Mouse (Mus musculus) hindbrain, postnatal 0 days (tissue): ENCODE measurements at regions not wholly inside any gene's neighbourhood (a gene's known extent, or its start where the extent isn't known, plus 50 kb on each side); places are given as distances from the start of the nearest gene placed in this dataset.
A peak's percentile ranks its signal among the peaks of the same experiment; 100 is the strongest.

Source experiments
- ATAC-seq: fragments of 200-750 bp; cut with Nextera tagmentation; 2 replicates; pipeline ENCODE4 v1.8.0; 2017; ENCODE audit warnings: mild to moderate bottlenecking, moderate TSS enrichment, moderate library complexity
- DNase-seq: peaks from one replicate; pipeline ENCODE4 v3.0.0-alpha.2; 2015; ENCODE audit warnings: low spot score
- H3K27ac ChIP-seq: fragments of 300-500 bp; sonication (generic); 2 replicates; pipeline ENCODE4 v1.5.1; 2014; ENCODE audit warnings: mild to moderate bottlenecking
- H3K27me3 ChIP-seq: fragments of 300-500 bp; sonication (generic); 2 replicates; pipeline ENCODE4 v1.6.1; 2014; ENCODE audit warnings: low read length, mixed read lengths; ENCODE audit not compliant: insufficient read depth
- H3K36me3 ChIP-seq: fragments of 300-500 bp; sonication (generic); 2 replicates; pipeline ENCODE4 v1.6.1; 2014; ENCODE audit warnings: low read length, mixed read lengths; ENCODE audit not compliant: insufficient read depth
- H3K4me1 ChIP-seq: fragments of 300-500 bp; sonication (generic); 2 replicates; pipeline ENCODE4 v1.6.1; 2014; ENCODE audit warnings: antibody characterized with exemption, low read length, mixed read lengths; ENCODE audit not compliant: insufficient read depth
- H3K4me2 ChIP-seq: fragments of 300-500 bp; sonication (generic); 2 replicates; pipeline ENCODE4 v1.6.1; 2014; ENCODE audit warnings: low read depth, mild to moderate bottlenecking, low read length, moderate library complexity, mixed read lengths
- H3K4me3 ChIP-seq: fragments of 300-500 bp; sonication (generic); 2 replicates; pipeline ENCODE4 v1.5.1; 2014; ENCODE audit warnings: low read length
- H3K9ac ChIP-seq: fragments of 300-500 bp; sonication (generic); replicated peaks from 2 replicates; pipeline ENCODE4 v1.6.1; 2014; ENCODE audit warnings: mild to moderate bottlenecking, low read length, moderate library complexity, mixed read lengths
- H3K9me3 ChIP-seq: fragments of 300-500 bp; sonication (generic); 2 replicates; pipeline ENCODE4 v1.6.1; 2016; ENCODE audit warnings: low read length, mixed read lengths
- CTCF ChIP-seq: IDR thresholded peaks from 2 replicates; pipeline ENCODE4 v1.5.1; 2016; ENCODE audit warnings: antibody characterized with exemption, control low read depth, low read depth
- WGBS: fragments of 180-500 bp; shearing (Covaris S2); extraction: QIAGEN DNeasy Blood & Tissue Kit; methylation state at CpG from one replicate; pipeline ENCODE4 v1.1.7; 2014; 5-methylcytosine and 5-hydroxymethylcytosine counted together

- no peak overlapping the region for H3K9ac ChIP-seq
- H3K9me3 ChIP-seq: no peaks in the 10 kb centered on the region
- H3K4me2 ChIP-seq: no peak overlapping the region
- DNase-seq (no peak), ATAC-seq (no peak)
- TF ChIP-seq CTCF: no peak
- H3K36me3 ChIP-seq: no peaks in the 10 kb centered on the region
- no peaks in the 10 kb centered on the region for H3K4me1 ChIP-seq
- no peak overlapping the region for H3K27ac ChIP-seq
- no peaks in the 10 kb centered on the region for H3K27me3 ChIP-seq
- 39% methylated on average over 2 of the region's 2 CpGs for WGBS
- H3K4me3 ChIP-seq: no peak overlapping the region
Measured at GRCm38 (mm10) chr6:25442096-25442495, 248.4 kb downstream of the Gpr37 start.

GRCm38 (mm10) chr6:25437875-25438274 is 252.7 kb downstream of the Gpr37 start:
- Histone ChIP-seq H3K4me2 (no peak overlapping the region), H3K4me1 (no peaks in the 10 kb centered on the region), H3K27me3 (no peaks in the 10 kb centered on the region), H3K36me3 (no peaks in the 10 kb centered on the region), H3K9ac (no peak overlapping the region), H3K27ac (no peak overlapping the region), H3K4me3 (no peak overlapping the region), H3K9me3 (no peaks in the 10 kb centered on the region)
- TF ChIP-seq CTCF: no peak
- 26% methylated on average over 2 of the region's 2 CpGs for WGBS
- DNase-seq (peak; percentile 5), ATAC-seq (0 out of 2 replicates have a peak, but pooled peaks have one; percentile 47)

GRCm38 (mm10) chr6:25429047-25429446 is 261.5 kb downstream of the Gpr37 start:
- no peak for TF ChIP-seq CTCF
- DNase-seq (no peak), ATAC-seq (no peak)
- WGBS: 90% methylated on average over 4 of the region's 4 CpGs
- Histone ChIP-seq H3K27ac (no peak overlapping the region), H3K9ac (no peak overlapping the region), H3K27me3 (no peaks in the 10 kb centered on the region), H3K9me3 (no peaks in the 10 kb centered on the region), H3K36me3 (no peaks in the 10 kb centered on the region), H3K4me2 (no peak overlapping the region), H3K4me1 (no peaks in the 10 kb centered on the region), H3K4me3 (no peak overlapping the region)

- no peaks in the 10 kb centered on the region for H3K27me3 ChIP-seq
- no peak overlapping the region for H3K4me3 ChIP-seq
- no peak for ATAC-seq
- H3K27ac ChIP-seq: no peak overlapping the region
- H3K4me1 ChIP-seq: no peaks in the 10 kb centered on the region
- WGBS: 81% methylated on average over 2 of the region's 2 CpGs
- H3K9ac ChIP-seq: no peak overlapping the region
- no peak for TF ChIP-seq CTCF
- H3K9me3 ChIP-seq: no peaks in the 10 kb centered on the region
- DNase-seq: peak; percentile 2
- no peak overlapping the region for H3K4me2 ChIP-seq
- no peaks in the 10 kb centered on the region for H3K36me3 ChIP-seq
Measured at GRCm38 (mm10) chr6:25418820-25419219, 271.7 kb downstream of the Gpr37 start.

GRCm38 (mm10) chr6:25389841-25390240 is 300.7 kb downstream of the Gpr37 start:
- no peaks in the 10 kb centered on the region for H3K4me1 ChIP-seq
- TF ChIP-seq CTCF: no peak
- ATAC-seq (no peak), DNase-seq (no peak)
- no peak overlapping the region for H3K4me3 ChIP-seq
- WGBS: 48% methylated on average over 4 of the region's 4 CpGs
- no peak overlapping the region for H3K9ac ChIP-seq
- H3K27me3 ChIP-seq: no peaks in the 10 kb centered on the region
- no peaks in the 10 kb centered on the region for H3K9me3 ChIP-seq
- no peaks in the 10 kb centered on the region for H3K36me3 ChIP-seq
- no peak overlapping the region for H3K27ac ChIP-seq
- no peak overlapping the region for H3K4me2 ChIP-seq
